Mouse (Mus musculus): ENCODE data around the gene Nedd9. TPM values are rescaled to one million over a fixed set of nuclear protein-coding genes. Genes with fewer than 3 reads are reported as not detected.

Gene Nedd9
- polyA plus RNA-seq, 1 experiment = 26.5 TPM

DNA sequence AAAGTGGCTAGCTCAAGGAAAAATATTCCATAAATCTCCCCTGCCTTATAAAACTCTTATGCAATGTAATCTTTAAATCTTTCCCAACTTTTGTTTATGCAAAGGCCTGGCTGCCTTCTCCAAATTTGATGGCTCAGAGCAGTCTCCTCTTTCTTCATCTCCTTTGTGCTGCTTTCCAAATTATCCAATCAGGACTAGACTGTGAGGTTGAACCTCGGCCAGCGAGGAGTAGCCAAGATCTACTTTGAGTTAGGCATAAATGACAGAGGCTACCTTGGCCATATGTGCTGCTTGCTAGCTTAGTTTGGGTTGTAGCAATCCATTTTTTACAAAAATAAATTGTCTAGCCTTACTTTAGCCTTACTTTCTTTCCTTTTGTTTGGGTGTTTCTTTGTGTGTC, 95.0 kb downstream of the Nedd9 start:
- no peak for TF ChIP-seq CTCF (IDR thresholded peaks at IDR 0.05; ENCODE audit: control insufficient read depth, insufficient read depth, low read length)
- no peak for TF ChIP-seq POLR2A (IDR thresholded peaks at IDR 0.05; ENCODE audit: borderline replicate concordance, control insufficient read depth, low read depth, low read length)
- 78% methylated on average over 2 of the region's 2 CpGs for WGBS
- Histone ChIP-seq H3K4me3 (replicated peaks; ENCODE audit: control insufficient read depth, low read depth, low read length) (no peak overlapping the region), H3K4me1 (ENCODE audit: control insufficient read depth, insufficient read depth, low read length) (no peaks in the 10 kb centered on the region), H3K27ac (ENCODE audit: control insufficient read depth, insufficient read depth, low read depth, low read length, poor library complexity) (no peak overlapping the region)

DNA sequence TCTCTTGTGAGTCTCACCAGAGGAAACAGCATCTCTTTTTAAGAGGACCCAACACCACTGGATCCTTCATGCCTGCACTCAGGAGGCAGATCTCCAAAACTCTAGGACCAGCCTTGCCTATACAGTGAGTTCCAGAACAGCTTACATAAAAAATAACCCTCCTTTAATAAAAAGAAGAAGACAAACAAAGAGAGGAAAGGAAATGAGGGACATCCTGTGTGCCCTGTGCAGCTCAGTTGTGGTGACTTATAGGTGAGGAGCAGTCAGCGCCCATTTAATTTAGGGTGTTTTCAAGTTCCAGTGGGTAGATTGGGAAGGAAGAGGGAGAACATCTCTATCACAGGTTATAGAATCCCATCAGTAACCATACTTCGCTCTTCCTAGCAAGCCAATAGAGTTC, 96.5 kb downstream of the Nedd9 start:
- H3K4me1 ChIP-seq (ENCODE audit: control insufficient read depth, insufficient read depth, low read length) = no peaks in the 10 kb centered on the region
- no peak overlapping the region for H3K27ac ChIP-seq (ENCODE audit: control insufficient read depth, insufficient read depth, low read depth, low read length, poor library complexity)
- 73% methylated on average over 2 of the region's 2 CpGs for WGBS
- no peak overlapping the region for H3K4me3 ChIP-seq (replicated peaks; ENCODE audit: control insufficient read depth, low read depth, low read length)
- no peak for TF ChIP-seq POLR2A (IDR thresholded peaks at IDR 0.05; ENCODE audit: borderline replicate concordance, control insufficient read depth, low read depth, low read length)
- TF ChIP-seq CTCF (IDR thresholded peaks at IDR 0.05; ENCODE audit: control insufficient read depth, insufficient read depth, low read length) = no peak

DNA sequence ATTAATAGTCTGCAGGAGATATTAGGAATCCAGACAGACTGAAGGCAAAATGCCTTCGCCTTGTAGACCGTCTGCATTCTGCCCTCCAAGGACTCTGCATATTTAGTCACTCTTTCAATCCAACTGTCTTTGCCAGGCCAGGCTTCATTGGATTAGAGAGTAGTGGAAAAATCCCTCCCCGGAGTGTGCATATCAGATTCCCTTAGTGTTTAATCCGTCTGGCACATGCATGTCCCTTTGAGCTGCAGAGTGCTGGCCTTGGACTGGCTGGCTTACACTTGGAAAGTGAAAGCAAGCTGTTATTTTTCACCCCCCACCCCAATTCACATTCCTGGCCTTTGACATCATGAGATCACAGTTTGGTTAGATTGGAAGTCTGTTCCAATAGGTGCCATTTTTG, 100.6 kb downstream of the Nedd9 start:
- WGBS = 86% methylated on average over 4 of the region's 4 CpGs

DNA sequence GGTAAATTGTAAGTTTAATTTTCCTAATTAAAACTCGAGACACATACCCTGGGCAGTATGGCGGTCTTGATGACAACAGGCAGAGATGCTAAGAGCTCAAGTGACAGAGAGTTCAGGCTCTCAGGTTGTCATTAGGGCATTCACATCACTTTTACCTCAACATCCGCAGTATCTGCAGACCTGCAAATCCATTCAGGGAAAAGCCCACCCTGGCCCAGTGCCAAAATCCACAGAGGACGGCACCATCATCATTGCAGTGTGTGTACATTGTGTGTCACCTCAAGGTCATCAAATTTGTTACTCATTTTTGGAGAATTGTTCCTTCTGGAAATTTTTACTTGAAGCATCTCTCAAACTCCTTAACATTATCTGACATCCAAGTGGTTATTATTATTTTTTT, 102.3 kb downstream of the Nedd9 start:
- WGBS = 83% methylated on average over 4 of the region's 4 CpGs
- Histone ChIP-seq H3K27ac (ENCODE audit: control insufficient read depth, insufficient read depth, low read depth, low read length, poor library complexity) (no peak overlapping the region), H3K4me1 (ENCODE audit: control insufficient read depth, insufficient read depth, low read length) (peaks cover 10% of the 10 kb centered on the region), H3K4me3 (replicated peaks; ENCODE audit: control insufficient read depth, low read depth, low read length) (no peak overlapping the region)
- TF ChIP-seq POLR2A (IDR thresholded peaks at IDR 0.05; ENCODE audit: borderline replicate concordance, control insufficient read depth, low read depth, low read length) = no peak
- no peak for TF ChIP-seq CTCF (IDR thresholded peaks at IDR 0.05; ENCODE audit: control insufficient read depth, insufficient read depth, low read length)

More for the DNA sequence above, 100.6 kb downstream of the Nedd9 start:
- TF ChIP-seq POLR2A (IDR thresholded peaks at IDR 0.05; ENCODE audit: borderline replicate concordance, control insufficient read depth, low read depth, low read length) = no peak
- TF ChIP-seq CTCF (IDR thresholded peaks at IDR 0.05; ENCODE audit: control insufficient read depth, insufficient read depth, low read length) = no peak
- H3K4me1 ChIP-seq (ENCODE audit: control insufficient read depth, insufficient read depth, low read length) = peaks cover 3% of the 10 kb centered on the region
- H3K27ac ChIP-seq (ENCODE audit: control insufficient read depth, insufficient read depth, low read depth, low read length, poor library complexity) = no peak overlapping the region
- no peak overlapping the region for H3K4me3 ChIP-seq (replicated peaks; ENCODE audit: control insufficient read depth, low read depth, low read length)

DNA sequence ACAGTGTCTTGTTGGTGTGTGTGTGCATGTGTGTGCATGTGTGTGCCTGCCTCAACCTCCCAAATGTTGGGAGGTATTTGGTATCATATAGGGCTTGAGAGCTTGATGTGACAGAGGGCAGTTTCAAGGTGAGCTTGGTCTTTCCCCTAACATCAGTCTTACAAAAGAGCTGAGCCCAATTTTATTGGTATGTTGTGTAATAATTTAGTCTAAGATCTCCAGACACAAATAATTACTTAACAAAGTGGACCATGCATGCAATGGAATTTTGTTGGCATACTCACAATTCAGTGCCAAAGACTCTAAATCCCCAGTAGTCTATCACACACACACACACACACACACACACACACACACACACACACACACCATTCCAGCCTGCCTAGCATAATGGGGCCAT, 104.5 kb downstream of the Nedd9 start:
- H3K4me1 ChIP-seq (ENCODE audit: control insufficient read depth, insufficient read depth, low read length) = peaks cover 10% of the 10 kb centered on the region
- no peak overlapping the region; the same call in 1 of the 2 replicates for H3K27ac ChIP-seq (ENCODE audit: control insufficient read depth, insufficient read depth, low read depth, low read length, poor library complexity)
- H3K4me3 ChIP-seq (replicated peaks; ENCODE audit: control insufficient read depth, low read depth, low read length) = no peak overlapping the region
- TF ChIP-seq CTCF (IDR thresholded peaks at IDR 0.05; ENCODE audit: control insufficient read depth, insufficient read depth, low read length) = no peak
- TF ChIP-seq POLR2A (IDR thresholded peaks at IDR 0.05; ENCODE audit: borderline replicate concordance, control insufficient read depth, low read depth, low read length) = no peak

DNA sequence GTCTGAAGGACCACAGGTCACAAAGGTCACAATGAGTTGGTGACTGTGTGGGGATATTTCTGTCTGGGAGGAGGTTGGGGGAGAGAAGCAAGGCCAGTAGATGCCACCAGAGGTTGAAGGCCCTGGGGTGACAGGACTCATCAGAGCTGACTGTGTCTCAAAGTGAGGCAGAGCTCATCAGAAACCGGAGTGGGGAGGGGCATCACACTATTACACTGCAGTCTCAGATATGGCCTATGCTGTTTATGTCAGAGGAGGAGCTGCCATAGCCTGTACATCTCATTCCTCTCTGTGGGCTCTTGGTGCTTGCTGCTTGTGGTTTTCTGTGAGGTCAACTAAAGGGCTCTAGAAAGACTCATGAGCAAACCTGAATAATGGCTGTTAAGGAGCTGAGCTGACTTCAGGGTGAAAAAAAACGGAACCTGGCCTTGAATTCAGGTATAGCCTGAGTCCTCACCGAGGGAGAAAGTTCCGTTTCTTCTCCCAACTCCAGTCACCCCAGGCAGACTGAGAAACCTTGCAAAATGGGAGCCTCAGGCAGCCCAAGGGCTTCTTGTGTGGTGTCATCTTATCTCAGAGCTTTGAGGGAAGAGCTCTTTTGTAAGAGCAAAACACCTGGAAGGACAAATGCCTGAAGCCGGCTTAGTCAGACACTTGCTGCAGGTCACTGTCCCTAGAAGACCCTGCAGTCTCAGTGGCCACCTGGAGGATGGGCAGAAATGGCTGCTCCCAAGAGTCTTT, 105.2 kb downstream of the Nedd9 start:
- Histone ChIP-seq H3K4me3 (replicated peaks; ENCODE audit: control insufficient read depth, low read depth, low read length) (peak overlapping the region; percentile 37), H3K27ac (ENCODE audit: control insufficient read depth, insufficient read depth, low read depth, low read length, poor library complexity) (peak overlapping the region; percentile 80)
- WGBS = 30% methylated on average over 5 of the region's 5 CpGs

DNA sequence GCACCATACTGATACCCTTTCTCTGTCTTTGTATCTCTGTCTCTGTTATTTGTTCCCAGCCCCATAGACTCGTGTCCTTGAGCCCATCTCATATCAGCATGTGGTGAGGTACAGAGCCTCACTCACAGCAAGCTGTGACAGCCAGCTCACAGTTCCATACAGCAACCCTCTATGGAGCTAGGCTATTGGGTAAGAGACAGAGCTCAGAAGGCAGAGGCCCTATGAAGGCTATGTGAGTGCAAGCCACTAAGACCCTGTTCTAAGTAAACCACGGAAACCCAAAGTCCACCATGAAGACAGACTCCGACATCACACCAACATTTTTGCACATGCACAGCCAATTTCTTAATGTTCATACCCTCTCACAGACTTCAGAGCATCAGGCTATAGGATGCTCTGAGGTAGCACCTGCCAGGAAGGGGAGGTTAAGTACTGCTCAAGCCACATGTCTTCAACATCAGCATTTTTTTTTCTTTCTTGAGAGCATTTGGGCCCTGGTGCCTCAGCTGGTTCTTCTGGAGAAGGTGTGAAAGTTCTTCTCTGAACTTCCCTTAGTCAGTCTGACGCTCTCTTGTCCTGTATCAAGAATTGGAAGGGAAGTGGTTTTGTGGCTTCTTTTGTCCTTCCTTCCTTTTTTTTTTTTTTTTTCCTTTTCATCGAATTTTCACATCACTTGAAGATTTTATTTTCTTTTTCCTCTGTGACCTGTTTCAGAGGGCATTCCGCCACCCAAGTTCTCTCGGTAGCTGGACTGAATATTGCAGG, 105.9 kb downstream of the Nedd9 start:
- peak overlapping the region; percentile 80 for H3K27ac ChIP-seq (ENCODE audit: control insufficient read depth, insufficient read depth, low read depth, low read length, poor library complexity)
- WGBS = 18% methylated on average over 7 of the region's 7 CpGs
- no peak for TF ChIP-seq CTCF (IDR thresholded peaks at IDR 0.05; ENCODE audit: control insufficient read depth, insufficient read depth, low read length)
- TF ChIP-seq POLR2A (IDR thresholded peaks at IDR 0.05; ENCODE audit: borderline replicate concordance, control insufficient read depth, low read depth, low read length) = no peak
- peak overlapping the region; percentile 37 for H3K4me3 ChIP-seq (replicated peaks; ENCODE audit: control insufficient read depth, low read depth, low read length)
- H3K4me1 ChIP-seq (ENCODE audit: control insufficient read depth, insufficient read depth, low read length) = peaks cover 10% of the 10 kb centered on the region

More for the DNA sequence above, 105.2 kb downstream of the Nedd9 start:
- peaks cover 10% of the 10 kb centered on the region for H3K4me1 ChIP-seq (ENCODE audit: control insufficient read depth, insufficient read depth, low read length)
- TF ChIP-seq CTCF (IDR thresholded peaks at IDR 0.05; ENCODE audit: control insufficient read depth, insufficient read depth, low read length) (no peak), POLR2A (IDR thresholded peaks at IDR 0.05; ENCODE audit: borderline replicate concordance, control insufficient read depth, low read depth, low read length) (no peak)

DNA sequence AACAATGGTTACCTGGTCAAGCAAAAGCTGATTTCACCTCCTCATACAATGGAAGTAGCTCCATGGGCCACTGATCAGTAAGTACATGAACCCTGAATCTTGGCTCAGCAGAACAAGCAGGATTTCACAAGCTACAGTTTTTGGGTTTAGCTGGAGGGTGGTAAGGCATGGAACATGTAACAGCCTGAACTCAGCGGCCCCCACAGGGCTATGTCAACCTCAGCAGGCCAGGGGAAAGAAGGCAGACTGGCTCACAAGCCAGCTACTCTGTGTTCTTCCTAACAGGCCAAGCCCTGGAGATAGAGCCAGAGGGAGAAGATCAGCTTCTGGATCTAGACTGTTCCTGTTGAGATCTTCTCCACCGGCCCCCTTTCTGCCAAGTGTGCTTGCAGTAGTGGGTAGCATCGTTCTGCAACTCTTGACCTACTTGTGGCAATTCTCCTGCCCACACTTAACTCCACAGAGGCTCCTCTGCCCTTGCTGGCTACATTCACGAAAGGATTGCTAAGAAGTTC, 107.2 kb downstream of the Nedd9 start:
- no peak for TF ChIP-seq POLR2A (IDR thresholded peaks at IDR 0.05; ENCODE audit: borderline replicate concordance, control insufficient read depth, low read depth, low read length)
- TF ChIP-seq CTCF (IDR thresholded peaks at IDR 0.05; ENCODE audit: control insufficient read depth, insufficient read depth, low read length) = no peak
- no peak overlapping the region for H3K4me3 ChIP-seq (replicated peaks; ENCODE audit: control insufficient read depth, low read depth, low read length)
- peaks cover 10% of the 10 kb centered on the region for H3K4me1 ChIP-seq (ENCODE audit: control insufficient read depth, insufficient read depth, low read length)
- peak overlapping the region; percentile 33; the same call in 1 of the 2 replicates for H3K27ac ChIP-seq (ENCODE audit: control insufficient read depth, insufficient read depth, low read depth, low read length, poor library complexity)
- 72% methylated on average over 4 of the region's 4 CpGs for WGBS

Data from bone marrow, adult 2 months (tissue).